Mouse (Mus musculus): ENCODE measurements around the gene Tbc1d32. TPM values are rescaled to one million over a fixed set of nuclear protein-coding genes. Genes with fewer than 3 reads are reported as not detected.

The Tbc1d32 gene
- total and polyA plus RNA-seq, 3 experiments, result not detected

DNA sequence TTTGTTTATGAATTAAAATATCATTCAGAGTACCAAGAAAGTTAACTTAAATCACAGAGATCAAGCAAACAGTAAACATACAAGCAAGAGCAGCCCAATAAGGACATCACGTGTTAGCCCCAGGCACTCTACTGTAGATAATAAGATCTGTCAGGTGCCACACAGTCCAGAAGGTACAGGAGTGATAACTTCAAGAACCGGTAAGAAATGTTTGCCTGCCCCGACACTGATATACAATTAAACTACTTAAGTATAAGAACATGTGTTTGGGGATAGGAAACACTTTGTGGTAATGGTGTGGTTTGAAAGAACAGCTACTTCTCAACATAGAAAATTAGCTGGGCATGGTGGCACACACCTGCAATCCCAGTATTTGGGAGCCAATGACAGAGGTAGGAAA lies 71.5 kb downstream of the Tbc1d32 start:
- Histone ChIP-seq H3K4me1 (ENCODE audit: control insufficient read depth in 1 of 2, insufficient read depth in 2 of 2, low read length in 2 of 2) (no peaks in the 10 kb centered on the region), H3K79me2 (ENCODE audit: control insufficient read depth, insufficient read depth, low read length, poor library complexity) (no peaks in the 10 kb centered on the region), H3K9me3 (replicated peaks; ENCODE audit: insufficient read depth, low read length) (no peaks in the 10 kb centered on the region), H3K27me3 (ENCODE audit: control insufficient read depth in 1 of 2, insufficient read depth in 2 of 2, low read length in 2 of 2) (no peaks in the 10 kb centered on the region), H3K9ac (ENCODE audit: control insufficient read depth, low read depth, low read length, poor library complexity, severe bottlenecking) (no peak overlapping the region), H3K36me3 (ENCODE audit: control insufficient read depth in 1 of 2, insufficient read depth in 2 of 2, low read length in 2 of 2) (no peaks in the 10 kb centered on the region), H3K4me3 (ENCODE audit: control insufficient read depth in 1 of 2, insufficient read depth in 1 of 2, low read depth in 2 of 2, low read length in 2 of 2) (no peak overlapping the region), H3K27ac (ENCODE audit: control insufficient read depth, low read depth, low read length) (no peak overlapping the region)
- DNase-seq (ENCODE audit: low read depth, low spot score), result no peak
- no peak for TF ChIP-seq SMC3 (IDR thresholded peaks at IDR 0.05; ENCODE audit: low read depth, low read length)
- no peak for TF ChIP-seq SIN3A (IDR thresholded peaks at IDR 0.05; ENCODE audit: low read length)
- TF ChIP-seq KAT2A (conservative IDR thresholded peaks at IDR 0.05; ENCODE audit: low read depth, low read length), result no peak
- no peak for TF ChIP-seq RCOR1 (IDR thresholded peaks at IDR 0.05; ENCODE audit: low read depth, low read length)
- TF ChIP-seq ELF1 (IDR thresholded peaks at IDR 0.05; ENCODE audit: low read depth, low read length), result no peak
- no peak for TF ChIP-seq POLR2AphosphoS2 (IDR thresholded peaks at IDR 0.05; ENCODE audit: low read length)

DNA sequence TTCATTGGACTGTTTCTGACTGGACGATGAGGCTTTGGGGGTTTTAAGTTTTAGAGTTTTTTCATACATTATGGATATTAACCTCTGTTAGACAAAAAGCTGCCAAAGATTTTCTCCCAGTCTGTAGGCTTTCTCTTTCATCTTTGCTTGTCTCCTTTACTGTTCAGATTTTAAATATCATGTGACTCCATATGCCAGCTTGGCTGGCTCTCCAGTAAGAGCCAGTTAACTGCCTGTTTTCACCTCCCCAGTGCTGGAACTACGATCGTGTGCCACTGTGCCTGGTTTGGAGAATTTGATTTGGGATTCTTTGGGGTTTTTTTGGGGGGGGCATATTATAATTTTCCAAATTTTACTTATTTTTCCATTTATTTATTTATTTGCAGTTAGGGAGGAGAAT lies 79.6 kb downstream of the Tbc1d32 start:
- Histone ChIP-seq H3K36me3 (ENCODE audit: control insufficient read depth in 1 of 2, insufficient read depth in 2 of 2, low read length in 2 of 2) (no peaks in the 10 kb centered on the region), H3K4me3 (ENCODE audit: control insufficient read depth in 1 of 2, insufficient read depth in 1 of 2, low read depth in 2 of 2, low read length in 2 of 2) (no peak overlapping the region), H3K27me3 (ENCODE audit: control insufficient read depth in 1 of 2, insufficient read depth in 2 of 2, low read length in 2 of 2) (no peaks in the 10 kb centered on the region), H3K4me1 (ENCODE audit: control insufficient read depth in 1 of 2, insufficient read depth in 2 of 2, low read length in 2 of 2) (no peaks in the 10 kb centered on the region), H3K79me2 (ENCODE audit: control insufficient read depth, insufficient read depth, low read length, poor library complexity) (no peaks in the 10 kb centered on the region), H3K9ac (ENCODE audit: control insufficient read depth, low read depth, low read length, poor library complexity, severe bottlenecking) (no peak overlapping the region), H3K9me3 (replicated peaks; ENCODE audit: insufficient read depth, low read length) (no peaks in the 10 kb centered on the region), H3K27ac (ENCODE audit: control insufficient read depth, low read depth, low read length) (no peak overlapping the region)
- TF ChIP-seq GABPA (IDR thresholded peaks at IDR 0.05; ENCODE audit: low read depth, low read length), result no peak
- TF ChIP-seq NRF1 (IDR thresholded peaks at IDR 0.05; ENCODE audit: insufficient read depth, low read depth, low read length, poor library complexity, severe bottlenecking), result no peak
- no peak for TF ChIP-seq KAT2A (conservative IDR thresholded peaks at IDR 0.05; ENCODE audit: low read depth, low read length)
- no peak for TF ChIP-seq JUND (IDR thresholded peaks at IDR 0.05; ENCODE audit: low read depth, low read length)
- TF ChIP-seq SIN3A (IDR thresholded peaks at IDR 0.05; ENCODE audit: low read length), result no peak
- no peak for TF ChIP-seq UBTF (IDR thresholded peaks at IDR 0.05; ENCODE audit: borderline replicate concordance, insufficient read depth, low read depth, low read length)
- no peak for TF ChIP-seq MAX (IDR thresholded peaks at IDR 0.05; ENCODE audit: low read length)
- no peak for TF ChIP-seq ZKSCAN1 (IDR thresholded peaks at IDR 0.05; ENCODE audit: low read depth, low read length)
- TF ChIP-seq USF2 (IDR thresholded peaks at IDR 0.05; ENCODE audit: borderline replicate concordance in 1 of 2, insufficient read depth in 1 of 2, low read depth in 1 of 2, low read length in 2 of 2), result no peak
- TF ChIP-seq ZC3H11A (IDR thresholded peaks at IDR 0.05; ENCODE audit: low read depth, low read length), result no peak
- no peak for TF ChIP-seq ZNF384 (IDR thresholded peaks at IDR 0.05; ENCODE audit: low read depth, low read length)
- no peak for TF ChIP-seq MYC (IDR thresholded peaks at IDR 0.05; ENCODE audit: low read depth, low read length)
- no peak for TF ChIP-seq HCFC1 (IDR thresholded peaks at IDR 0.05; ENCODE audit: low read depth, low read length)
- TF ChIP-seq RAD21 (IDR thresholded peaks at IDR 0.05; ENCODE audit: low read depth, low read length), result no peak
- no peak for TF ChIP-seq MEF2A (IDR thresholded peaks at IDR 0.05; ENCODE audit: extremely low read depth, insufficient replicate concordance, low read depth, low read length, poor library complexity, severe bottlenecking)
- TF ChIP-seq ELF1 (IDR thresholded peaks at IDR 0.05; ENCODE audit: low read depth, low read length), result no peak
- no peak for TF ChIP-seq SMC3 (IDR thresholded peaks at IDR 0.05; ENCODE audit: low read depth, low read length)
- TF ChIP-seq EP300 (IDR thresholded peaks at IDR 0.05; ENCODE audit: low read depth in 1 of 2, low read length in 2 of 2), result no peak
- DNase-seq (ENCODE audit: low read depth, low spot score), result no peak

Measured in MEL (cell line).